Mouse (Mus musculus) kidney, postnatal 0 days (tissue): ENCODE measurements around the gene Samd11. TPM values are rescaled to one million over a fixed set of nuclear protein-coding genes. Genes with fewer than 3 reads are reported as not detected.
A peak's percentile ranks its signal among the peaks of the same experiment; 100 is the strongest.

ENCODE experiments used
- ATAC-seq: fragments of 200-750 bp; cut with Nextera tagmentation; replicated peaks from 2 replicates; pipeline ENCODE4 v1.8.0; 2017; ENCODE audit warnings: low read depth, moderate number of reproducible peaks, moderate TSS enrichment, moderate library complexity; ENCODE audit not compliant: low FRiP score
- DNase-seq: peaks from one replicate; pipeline ENCODE4 v3.0.0-alpha.2; 2016; ENCODE audit warnings: low spot score
- H3K27ac ChIP-seq: fragments of 300-500 bp; sonication (generic); 2 replicates; pipeline ENCODE4 v1.5.1; 2014; ENCODE audit warnings: mild to moderate bottlenecking
- H3K27me3 ChIP-seq: fragments of 300-500 bp; sonication (generic); 2 replicates; pipeline ENCODE4 v1.6.1; 2014; ENCODE audit warnings: low read length, mixed read lengths; ENCODE audit not compliant: insufficient read depth
- H3K36me3 ChIP-seq: fragments of 300-500 bp; sonication (generic); 2 replicates; pipeline ENCODE4 v1.6.1; 2014; ENCODE audit warnings: low read length, mixed read lengths; ENCODE audit not compliant: insufficient read depth
- H3K4me1 ChIP-seq: fragments of 300-500 bp; sonication (generic); replicated peaks from 2 replicates; pipeline ENCODE4 v1.6.1; 2014; ENCODE audit warnings: antibody characterized with exemption, low read length, mixed read lengths; ENCODE audit not compliant: insufficient read depth
- H3K4me2 ChIP-seq: fragments of 300-500 bp; sonication (generic); 2 replicates; pipeline ENCODE4 v1.6.1; 2014; ENCODE audit warnings: mild to moderate bottlenecking, low read length, moderate library complexity, mixed read lengths
- H3K4me3 ChIP-seq: fragments of 300-500 bp; sonication (generic); replicated peaks from 2 replicates; pipeline ENCODE4 v1.5.1; 2014; ENCODE audit warnings: low read depth, low read length
- H3K9ac ChIP-seq: fragments of 300-500 bp; sonication (generic); 2 replicates; pipeline ENCODE4 v1.6.1; 2014; ENCODE audit warnings: low read depth, low read length
- H3K9me3 ChIP-seq: fragments of 300-500 bp; sonication (generic); replicated peaks from 2 replicates; pipeline ENCODE4 v1.6.1; 2016; ENCODE audit warnings: low read length, inconsistent platforms, mixed read lengths
- CTCF ChIP-seq: IDR thresholded peaks from 2 replicates; pipeline ENCODE4 v1.5.1; 2016; ENCODE audit warnings: antibody characterized with exemption, low read depth, mild to moderate bottlenecking, moderate library complexity
- WGBS: fragments of 180-500 bp; shearing (Covaris S2); extraction: QIAGEN DNeasy Blood & Tissue Kit; methylation state at CpG from one replicate; pipeline ENCODE4 v1.1.7; 2014; 5-methylcytosine and 5-hydroxymethylcytosine counted together
- polyA plus RNA-seq: library from polyadenylated mRNA; unstranded; fragments of >200 nt; fragmentation: Nextera tagmentation; extraction: Ambion mirVana; gene quantifications from 2 replicates; pipeline ENCODE4 v1.2.1, GENCODE M21; 2015

Samd11 gene
- polyA plus RNA-seq, 1 experiment from 2014 or later = not detected

DNA sequence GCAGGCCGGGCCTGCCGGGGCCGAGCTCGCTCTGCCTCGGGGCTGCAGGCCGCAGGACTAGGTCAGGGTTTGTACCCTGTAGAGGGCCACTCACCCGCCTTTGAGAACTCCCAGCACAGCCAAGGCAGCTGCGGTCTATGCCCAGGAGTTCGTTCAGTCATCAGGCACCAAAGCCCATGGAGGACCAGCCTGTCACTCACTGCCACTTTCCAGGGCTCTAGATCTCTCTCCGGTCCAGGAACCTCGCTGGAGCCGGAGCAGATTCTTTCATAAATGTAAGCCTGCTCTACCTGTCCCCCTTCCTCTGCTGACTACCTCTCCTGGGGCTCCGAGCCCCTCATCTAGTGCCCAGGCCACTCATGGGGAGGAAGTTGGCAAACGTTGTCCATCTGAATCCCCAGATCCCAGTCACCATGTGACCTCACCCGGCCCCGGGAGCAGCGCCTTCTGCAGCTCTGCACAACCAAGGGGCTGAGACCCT lies 21.4 kb downstream of the Samd11 start:
- H3K9me3 ChIP-seq = no peaks in the 10 kb centered on the region
- H3K4me3 ChIP-seq = peak overlapping the region; percentile 48
- DNase-seq (no peak), ATAC-seq (no peak)
- TF ChIP-seq CTCF = no peak
- H3K27me3 ChIP-seq = no peaks in the 10 kb centered on the region
- peak overlapping the region; percentile 60 for H3K27ac ChIP-seq
- peak overlapping the region; percentile 89 for H3K4me2 ChIP-seq
- H3K4me1 ChIP-seq = peaks cover 7% of the 10 kb centered on the region; the same call in 1 of the 2 replicates
- peaks cover 21% of the 10 kb centered on the region for H3K36me3 ChIP-seq
- peak overlapping the region; percentile 67 for H3K9ac ChIP-seq
- 6% methylated on average over 17 of the region's 17 CpGs for WGBS

DNA sequence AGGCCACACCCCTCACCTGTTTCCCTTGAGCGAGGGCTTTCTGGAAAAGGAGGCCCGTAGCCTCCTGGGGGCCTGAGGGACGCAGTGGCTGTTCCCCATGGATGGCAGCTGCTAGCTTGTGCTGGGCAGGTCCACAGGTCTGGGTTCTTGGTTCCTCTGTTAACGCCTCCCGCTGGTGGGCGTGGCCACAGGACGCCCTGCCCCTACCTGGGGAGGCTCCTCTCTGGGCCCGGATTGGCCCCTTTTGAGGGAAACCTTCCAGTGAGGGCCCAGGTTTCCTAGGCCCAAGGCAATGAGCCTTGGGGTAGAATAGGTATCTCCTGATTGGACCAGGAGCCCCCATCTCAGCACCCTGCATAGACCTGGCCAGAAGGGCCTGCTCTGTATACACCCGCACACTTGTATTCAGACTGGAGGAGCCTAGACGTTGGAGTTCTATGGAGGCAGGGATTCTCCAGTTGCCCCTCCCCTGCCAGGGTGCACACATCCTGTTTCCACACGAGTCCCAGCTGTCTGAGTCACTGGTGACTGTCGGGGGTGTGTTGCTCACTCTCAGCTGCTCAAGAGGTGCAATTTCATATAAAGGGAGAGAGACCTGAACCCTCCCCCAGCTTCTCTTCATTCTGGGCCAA lies 26.9 kb downstream of the Samd11 start:
- Histone ChIP-seq H3K4me3 (no peak overlapping the region), H3K9me3 (no peaks in the 10 kb centered on the region), H3K4me2 (peak overlapping the region; percentile 26), H3K4me1 (peaks cover 7% of the 10 kb centered on the region; the same call in 1 of the 2 replicates), H3K27me3 (no peaks in the 10 kb centered on the region), H3K27ac (no peak overlapping the region), H3K9ac (0 out of 2 replicates have a peak overlapping the region, but pooled peaks have one; percentile 31), H3K36me3 (peaks cover 16% of the 10 kb centered on the region)
- DNase-seq (no peak), ATAC-seq (no peak; the same call in 1 of the 2 replicates)
- no peak for TF ChIP-seq CTCF
- 20% methylated on average over 12 of the region's 12 CpGs for WGBS

DNA sequence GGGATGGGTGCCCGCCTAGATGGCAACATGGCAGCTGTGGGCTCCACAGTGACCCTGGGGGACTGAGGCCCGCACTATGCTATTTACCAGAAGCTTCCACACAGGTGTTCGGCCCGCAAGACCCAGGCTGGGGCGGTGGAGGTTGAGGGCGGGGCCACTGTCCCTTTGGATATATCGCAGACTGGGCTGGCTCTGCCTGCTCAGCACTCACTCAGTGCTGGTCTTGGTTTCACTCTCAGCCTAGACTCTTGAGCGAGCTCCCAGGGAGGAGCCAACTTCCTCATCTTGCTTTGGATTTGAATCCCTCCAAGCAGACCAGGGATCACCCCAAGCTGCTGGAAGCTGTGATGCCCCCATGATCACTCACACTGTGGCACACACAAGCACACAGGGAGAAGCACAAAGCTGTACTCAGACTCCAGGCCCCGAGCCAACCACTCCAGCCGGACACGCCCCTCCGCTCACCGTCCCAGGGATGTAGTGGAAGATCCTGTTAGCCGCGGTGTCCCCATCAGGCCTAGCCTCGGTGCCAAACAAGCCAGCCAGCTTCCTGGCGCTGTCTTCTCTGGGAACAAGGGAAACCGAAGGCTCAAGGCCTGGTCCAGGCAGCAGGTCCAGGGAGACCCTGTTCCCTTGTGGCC lies 27.6 kb downstream of the Samd11 start:
- H3K9me3 ChIP-seq = no peaks in the 10 kb centered on the region
- no peak overlapping the region for H3K4me3 ChIP-seq
- H3K4me2 ChIP-seq = peak overlapping the region; percentile 26
- 36% methylated on average over 18 of the region's 18 CpGs for WGBS
- peaks cover 16% of the 10 kb centered on the region for H3K36me3 ChIP-seq
- TF ChIP-seq CTCF = no peak
- ATAC-seq = 0 out of 2 replicates have a peak, but pooled peaks have one; percentile 8
- no peak for DNase-seq
- no peaks in the 10 kb centered on the region for H3K27me3 ChIP-seq
- H3K27ac ChIP-seq = no peak overlapping the region
- 0 out of 2 replicates have a peak overlapping the region, but pooled peaks have one; percentile 31 for H3K9ac ChIP-seq
- H3K4me1 ChIP-seq = 0 out of 2 replicates have a peak, but pooled peaks cover 4% of the 10 kb centered on the region

DNA sequence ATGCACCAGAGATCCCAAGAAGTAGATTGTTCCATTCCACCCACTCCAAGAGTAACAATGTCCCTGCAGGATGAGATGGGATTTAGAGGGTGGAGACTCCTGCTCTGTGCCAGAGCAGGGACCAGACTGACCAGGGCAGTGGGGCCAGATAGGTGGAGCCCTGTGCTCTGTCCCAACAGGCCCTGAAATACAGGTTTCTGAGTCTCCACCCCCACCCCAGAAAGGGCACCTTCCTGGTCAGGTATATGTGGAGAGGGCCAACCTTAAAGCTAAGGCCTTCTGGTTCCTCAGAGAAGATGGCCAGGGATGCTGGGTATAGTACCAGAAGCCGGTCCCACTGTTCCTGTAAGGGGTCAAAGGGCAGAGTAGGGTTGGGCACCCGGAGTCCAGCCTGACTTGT lies 31.2 kb downstream of the Samd11 start:
- Histone ChIP-seq H3K27ac (no peak overlapping the region), H3K4me2 (no peak overlapping the region), H3K9me3 (no peaks in the 10 kb centered on the region), H3K36me3 (no peaks in the 10 kb centered on the region), H3K4me1 (0 out of 2 replicates have a peak, but pooled peaks cover 4% of the 10 kb centered on the region), H3K27me3 (no peaks in the 10 kb centered on the region), H3K9ac (no peak overlapping the region), H3K4me3 (no peak overlapping the region)
- WGBS = 71% methylated on average over 2 of the region's 2 CpGs
- DNase-seq (no peak), ATAC-seq (no peak)
- no peak for TF ChIP-seq CTCF

- ATAC-seq (no peak), DNase-seq (no peak)
- no peak overlapping the region for H3K27ac ChIP-seq
- H3K36me3 ChIP-seq = no peaks in the 10 kb centered on the region
- no peaks in the 10 kb centered on the region for H3K4me1 ChIP-seq
- no peaks in the 10 kb centered on the region for H3K27me3 ChIP-seq
- 89% methylated on average over 11 of the region's 11 CpGs for WGBS
- H3K4me2 ChIP-seq = no peak overlapping the region
- no peak overlapping the region for H3K9ac ChIP-seq
- no peak for TF ChIP-seq CTCF
- H3K9me3 ChIP-seq = no peaks in the 10 kb centered on the region
- H3K4me3 ChIP-seq = no peak overlapping the region
These were observed 35.5 kb downstream of the Samd11 start for GRCm38 (mm10) chr4:156219936-156220335.

GRCm38 (mm10) chr4:156217838-156218237 lies 37.6 kb downstream of the Samd11 start:
- TF ChIP-seq CTCF = no peak
- 77% methylated on average over 16 of the region's 16 CpGs for WGBS
- ATAC-seq = no peak

More at GRCm38 (mm10) chr4:156217838-156218237, 37.6 kb downstream of the Samd11 start:
- Histone ChIP-seq H3K27ac (no peak overlapping the region), H3K4me3 (no peak overlapping the region), H3K9ac (no peak overlapping the region), H3K36me3 (no peaks in the 10 kb centered on the region), H3K4me2 (no peak overlapping the region), H3K4me1 (no peaks in the 10 kb centered on the region), H3K27me3 (no peaks in the 10 kb centered on the region), H3K9me3 (no peaks in the 10 kb centered on the region)
- no peak for DNase-seq
